Mouse (Mus musculus) forebrain, embryonic 13.5 days (tissue): ENCODE measurements around the gene Ostn. TPM values are rescaled to one million over a fixed set of nuclear protein-coding genes. Genes with fewer than 3 reads are reported as not detected.
"Not testable (repeated sequence)": the region's sequence is repeated elsewhere in the genome, so short reads cannot be mapped to it uniquely, and the experiment has no call there.

Experiments
- ATAC-seq: fragments of 200-750 bp; cut with Nextera tagmentation; 2 replicates; pipeline ENCODE4 v1.8.0; 2017
- H3K27ac ChIP-seq: fragments of 300-500 bp; sonication (generic); 2 replicates; pipeline ENCODE4 v1.5.1; 2015; ENCODE audit warnings: inconsistent platforms, mild to moderate bottlenecking, moderate library complexity
- H3K27me3 ChIP-seq: fragments of 300-500 bp; sonication (generic); 2 replicates; pipeline ENCODE4 v1.6.1; 2015; ENCODE audit warnings: mild to moderate bottlenecking, inconsistent platforms
- H3K36me3 ChIP-seq: fragments of 300-500 bp; sonication (generic); 2 replicates; pipeline ENCODE4 v1.6.1; 2015; ENCODE audit warnings: mild to moderate bottlenecking, inconsistent platforms; ENCODE audit not compliant: poor library complexity, severe bottlenecking
- H3K4me1 ChIP-seq: fragments of 300-500 bp; sonication (generic); 2 replicates; pipeline ENCODE4 v1.6.1; 2015; ENCODE audit warnings: inconsistent platforms
- H3K4me2 ChIP-seq: fragments of 300-500 bp; sonication (generic); 2 replicates; pipeline ENCODE4 v1.6.1; 2015; ENCODE audit warnings: inconsistent platforms, mild to moderate bottlenecking, moderate library complexity
- H3K4me3 ChIP-seq: fragments of 300-500 bp; sonication (generic); 2 replicates; pipeline ENCODE4 v1.5.1; 2015; ENCODE audit warnings: mild to moderate bottlenecking, inconsistent platforms
- H3K9ac ChIP-seq: fragments of 300-500 bp; sonication (generic); 2 replicates; pipeline ENCODE4 v1.6.1; 2015; ENCODE audit warnings: mild to moderate bottlenecking, inconsistent platforms
- H3K9me3 ChIP-seq: fragments of 300-500 bp; sonication (generic); replicated peaks from 2 replicates; pipeline ENCODE4 v1.6.1; 2016; ENCODE audit warnings: inconsistent platforms
- WGBS: fragments of 180-500 bp; shearing (Covaris S2); methylation state at CpG from one replicate; pipeline ENCODE4 v1.1.7; 2015; 5-methylcytosine and 5-hydroxymethylcytosine counted together
- polyA plus RNA-seq: library from polyadenylated mRNA; unstranded; fragments of >200 nt; fragmentation: Nextera tagmentation; extraction: Ambion mirVana; gene quantifications from 2 replicates; pipeline ENCODE4 v1.2.1, GENCODE M21; 2015

The Ostn gene
- polyA plus RNA-seq, result not detected in 2 replicates

DNA sequence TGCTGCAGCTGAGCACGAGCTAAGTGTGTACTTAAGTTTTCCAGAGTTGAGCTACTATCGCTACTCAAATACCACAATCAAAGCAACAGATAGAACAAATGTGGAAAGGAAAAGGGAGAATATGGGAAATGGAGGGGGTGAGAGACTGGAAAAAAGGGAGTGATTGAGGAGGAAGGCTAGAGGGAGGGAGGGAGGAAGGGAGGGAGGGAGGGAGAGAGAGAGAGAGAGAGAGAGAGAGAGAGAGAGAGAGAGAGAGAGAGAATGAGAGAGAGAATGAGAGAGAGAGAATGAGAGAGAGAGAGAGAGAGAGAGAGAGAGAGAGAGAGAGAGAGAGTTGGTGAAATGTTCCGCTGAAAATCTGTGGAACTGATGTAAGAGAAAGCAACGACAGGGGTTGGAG, at the start of gene Ostn:
TSS of gene Ostn (plus strand) at position 301 of the 400 bp plus-strand sequence.
- H3K9me3 ChIP-seq, H3K4me3 ChIP-seq, H3K27ac ChIP-seq, H3K4me2 ChIP-seq, H3K27me3 ChIP-seq, H3K36me3 ChIP-seq, ATAC-seq, H3K4me1 ChIP-seq, H3K9ac ChIP-seq: not testable (repeated sequence)
- WGBS, result 78% methylated on average over 4 of the region's 4 CpGs

- no peaks in the 10 kb centered on the region for H3K4me1 ChIP-seq
- ATAC-seq, result no peak
- WGBS, result 91% methylated on average over 4 of the region's 4 CpGs
Observed at GRCm38 (mm10) chr16:27268748-27269147, 38.5 kb upstream of the Ostn start.

GRCm38 (mm10) chr16:27287410-27287809, 19.9 kb upstream of the Ostn start:
- Histone ChIP-seq H3K36me3 (no peaks in the 10 kb centered on the region), H3K4me2 (no peak overlapping the region), H3K9me3 (no peaks in the 10 kb centered on the region), H3K4me1 (no peaks in the 10 kb centered on the region), H3K27ac (no peak overlapping the region), H3K27me3 (no peaks in the 10 kb centered on the region), H3K9ac (no peak overlapping the region), H3K4me3 (no peak overlapping the region)
- WGBS, result 88% methylated on average over 3 of the region's 3 CpGs
- no peak for ATAC-seq

More at GRCm38 (mm10) chr16:27268748-27269147, 38.5 kb upstream of the Ostn start:
- Histone ChIP-seq H3K9ac (no peak overlapping the region), H3K27ac (no peak overlapping the region), H3K36me3 (no peaks in the 10 kb centered on the region), H3K9me3 (no peaks in the 10 kb centered on the region), H3K4me2 (no peak overlapping the region), H3K27me3 (no peaks in the 10 kb centered on the region), H3K4me3 (no peak overlapping the region)

GRCm38 (mm10) chr16:27296508-27296907, 10.8 kb upstream of the Ostn start:
- H3K27ac ChIP-seq, result no peak overlapping the region
- 89% methylated on average over 3 of the region's 3 CpGs for WGBS
- no peak overlapping the region for H3K4me3 ChIP-seq
- H3K9ac ChIP-seq, result no peak overlapping the region
- no peaks in the 10 kb centered on the region for H3K36me3 ChIP-seq
- H3K9me3 ChIP-seq, result no peaks in the 10 kb centered on the region
- no peak overlapping the region for H3K4me2 ChIP-seq
- ATAC-seq, result no peak
- no peaks in the 10 kb centered on the region for H3K4me1 ChIP-seq
- H3K27me3 ChIP-seq, result no peaks in the 10 kb centered on the region

GRCm38 (mm10) chr16:27296929-27297328, 10.4 kb upstream of the Ostn start:
- Histone ChIP-seq H3K9me3 (no peaks in the 10 kb centered on the region), H3K9ac (no peak overlapping the region), H3K4me1 (no peaks in the 10 kb centered on the region), H3K27me3 (no peaks in the 10 kb centered on the region), H3K36me3 (no peaks in the 10 kb centered on the region), H3K27ac (no peak overlapping the region), H3K4me3 (no peak overlapping the region), H3K4me2 (no peak overlapping the region)
- no peak for ATAC-seq
- 75% methylated on average over 2 of the region's 2 CpGs for WGBS

GRCm38 (mm10) chr16:27319099-27319498, 11.8 kb downstream of the Ostn start:
- no peaks in the 10 kb centered on the region for H3K36me3 ChIP-seq
- no peaks in the 10 kb centered on the region for H3K4me1 ChIP-seq
- WGBS, result 92% methylated on average over 1 of the region's 1 CpGs
- H3K4me2 ChIP-seq, result no peak overlapping the region
- no peaks in the 10 kb centered on the region for H3K27me3 ChIP-seq
- no peaks in the 10 kb centered on the region for H3K9me3 ChIP-seq
- no peak for ATAC-seq
- no peak overlapping the region for H3K9ac ChIP-seq
- H3K4me3 ChIP-seq, result no peak overlapping the region
- no peak overlapping the region for H3K27ac ChIP-seq

GRCm38 (mm10) chr16:27322047-27322446, 14.8 kb downstream of the Ostn start:
- Histone ChIP-seq H3K9me3 (no peaks in the 10 kb centered on the region), H3K9ac (no peak overlapping the region), H3K36me3 (no peaks in the 10 kb centered on the region), H3K4me1 (no peaks in the 10 kb centered on the region), H3K27ac (no peak overlapping the region), H3K4me2 (no peak overlapping the region), H3K4me3 (no peak overlapping the region), H3K27me3 (no peaks in the 10 kb centered on the region)
- ATAC-seq, result no peak

DNA sequence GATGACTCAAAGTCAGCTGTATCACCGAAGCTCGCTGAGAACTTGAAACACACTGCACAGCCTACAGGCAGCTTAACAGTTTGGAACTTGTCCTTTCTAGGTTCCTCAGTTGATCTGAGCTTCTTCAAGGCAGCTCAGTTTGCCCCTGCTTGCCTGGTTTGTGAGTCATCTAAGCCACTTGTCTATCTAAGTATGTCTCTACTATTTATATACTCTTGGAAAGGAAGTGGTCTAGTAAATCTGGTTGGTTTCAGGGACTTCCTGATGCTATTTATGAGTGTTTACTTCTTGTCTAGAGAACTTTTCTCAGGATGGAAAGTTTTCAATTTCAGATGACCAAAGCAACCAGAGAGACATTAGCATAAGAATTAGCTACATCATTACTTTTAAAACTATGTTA, 19.2 kb downstream of the Ostn start:
- ATAC-seq, result no peak

GRCm38 (mm10) chr16:27347521-27347920, 40.2 kb downstream of the Ostn start:
- H3K27ac ChIP-seq, result no peak overlapping the region
- no peak overlapping the region for H3K4me2 ChIP-seq
- no peaks in the 10 kb centered on the region for H3K9me3 ChIP-seq
- no peaks in the 10 kb centered on the region for H3K27me3 ChIP-seq
- no peak for ATAC-seq
- 84% methylated on average over 3 of the region's 3 CpGs for whole genome bisulfite sequencing
- H3K4me3 ChIP-seq, result no peak overlapping the region
- no peaks in the 10 kb centered on the region for H3K4me1 ChIP-seq
- H3K36me3 ChIP-seq, result no peaks in the 10 kb centered on the region
- H3K9ac ChIP-seq, result no peak overlapping the region

More for the DNA sequence above, 19.2 kb downstream of the Ostn start:
- H3K27ac ChIP-seq, result no peak overlapping the region
- H3K4me1 ChIP-seq, result no peaks in the 10 kb centered on the region
- no peaks in the 10 kb centered on the region for H3K27me3 ChIP-seq
- WGBS, result 91% methylated on average over 2 of the region's 2 CpGs
- H3K4me3 ChIP-seq, result no peak overlapping the region
- no peaks in the 10 kb centered on the region for H3K36me3 ChIP-seq
- H3K4me2 ChIP-seq, result no peak overlapping the region
- H3K9ac ChIP-seq, result no peak overlapping the region
- no peaks in the 10 kb centered on the region for H3K9me3 ChIP-seq

- H3K4me2 ChIP-seq, result no peak overlapping the region
- no peak overlapping the region for H3K9ac ChIP-seq
- 77% methylated on average over 1 of the region's 1 CpGs for WGBS
- ATAC-seq, result no peak
- H3K4me3 ChIP-seq, result no peak overlapping the region
- no peaks in the 10 kb centered on the region for H3K36me3 ChIP-seq
- H3K27ac ChIP-seq, result no peak overlapping the region
- no peaks in the 10 kb centered on the region for H3K27me3 ChIP-seq
- no peaks in the 10 kb centered on the region for H3K4me1 ChIP-seq
- H3K9me3 ChIP-seq, result no peaks in the 10 kb centered on the region
Observed at GRCm38 (mm10) chr16:27348359-27348758, 41.1 kb downstream of the Ostn start.

DNA sequence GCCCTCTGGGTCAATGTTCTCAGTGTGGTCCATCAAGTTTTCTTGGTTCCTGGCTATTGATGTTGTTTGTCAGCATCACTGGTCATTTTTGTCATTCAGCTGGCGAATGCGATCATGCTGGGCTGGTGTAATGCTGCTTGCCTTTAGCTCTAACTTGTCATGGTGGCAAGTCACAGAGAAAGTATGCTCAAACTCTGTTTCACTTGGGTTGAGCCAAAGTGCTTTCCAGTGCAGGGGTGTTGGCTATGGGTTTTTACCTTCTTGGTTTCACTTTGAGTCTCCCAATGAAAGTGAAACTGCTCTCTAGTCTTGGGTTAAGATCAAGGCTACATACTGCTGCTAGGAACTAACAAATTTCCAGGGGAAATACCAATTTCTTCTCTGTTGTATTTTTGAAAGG, 41.9 kb downstream of the Ostn start:
- no peak for ATAC-seq
- H3K4me1 ChIP-seq, result no peaks in the 10 kb centered on the region
- no peaks in the 10 kb centered on the region for H3K36me3 ChIP-seq
- no peak overlapping the region for H3K4me2 ChIP-seq
- WGBS, result 98% methylated on average over 2 of the region's 2 CpGs
- H3K4me3 ChIP-seq, result no peak overlapping the region
- no peaks in the 10 kb centered on the region for H3K9me3 ChIP-seq
- no peak overlapping the region for H3K27ac ChIP-seq
- H3K9ac ChIP-seq, result no peak overlapping the region
- H3K27me3 ChIP-seq, result no peaks in the 10 kb centered on the region

DNA sequence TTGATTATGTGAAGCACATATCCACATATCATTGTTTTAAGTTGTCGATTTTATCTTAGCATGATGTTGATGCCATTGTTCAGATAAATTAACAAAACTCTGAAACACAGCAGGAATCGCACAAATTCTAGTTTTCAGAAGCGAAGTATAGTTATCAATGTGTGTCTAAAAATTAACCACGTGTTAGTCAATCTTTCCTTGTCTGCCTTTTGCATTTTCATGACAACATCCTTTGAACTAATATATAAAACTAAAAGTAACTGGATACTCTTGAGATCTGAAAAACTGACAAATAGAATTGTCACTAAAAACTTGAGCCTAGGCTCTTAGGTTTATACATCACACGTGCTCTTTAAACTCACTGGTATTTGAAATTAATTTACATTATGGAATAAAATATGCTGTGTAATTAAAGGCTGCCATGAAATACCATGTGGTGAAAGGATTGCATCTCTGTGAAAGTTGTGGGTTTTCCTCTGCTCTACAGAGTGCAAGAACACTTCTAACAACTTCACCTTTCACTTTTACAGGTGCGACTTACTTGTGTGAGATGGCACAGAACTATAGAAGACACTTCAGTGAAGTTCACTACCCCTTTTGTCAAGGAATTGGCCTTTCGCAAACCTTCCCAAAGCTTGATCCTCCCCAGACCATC, 42.7 kb downstream of the Ostn start:
- no peak overlapping the region for H3K27ac ChIP-seq
- H3K4me2 ChIP-seq, result no peak overlapping the region
- no peaks in the 10 kb centered on the region for H3K4me1 ChIP-seq
- WGBS, result 90% methylated on average over 7 of the region's 7 CpGs
- H3K36me3 ChIP-seq, result no peaks in the 10 kb centered on the region
- no peaks in the 10 kb centered on the region for H3K9me3 ChIP-seq
- H3K9ac ChIP-seq, result no peak overlapping the region
- no peak overlapping the region for H3K4me3 ChIP-seq
- no peaks in the 10 kb centered on the region for H3K27me3 ChIP-seq
- ATAC-seq, result no peak

DNA sequence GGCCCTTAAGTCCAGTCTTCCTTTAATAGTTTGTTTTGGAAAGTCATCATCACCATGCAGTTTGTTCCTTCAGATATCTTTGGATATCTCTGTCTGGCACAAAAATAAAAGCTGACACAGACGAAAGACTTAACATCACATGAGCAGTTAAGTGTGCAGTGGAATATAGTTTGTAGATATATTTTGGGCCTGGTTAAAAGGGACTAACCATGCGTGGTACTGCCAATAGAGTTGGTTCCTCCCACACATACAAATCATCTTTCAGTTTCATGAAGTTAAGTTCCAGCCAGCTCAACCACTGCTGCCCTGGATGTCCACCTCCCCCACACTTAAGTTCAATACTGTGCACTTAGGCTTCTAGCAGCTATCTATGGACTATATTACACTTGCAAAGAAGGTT, 47.2 kb downstream of the Ostn start:
- H3K4me3 ChIP-seq, result no peak overlapping the region
- WGBS, result 84% methylated on average over 2 of the region's 2 CpGs
- H3K4me2 ChIP-seq, result no peak overlapping the region
- H3K4me1 ChIP-seq, result no peaks in the 10 kb centered on the region
- H3K9ac ChIP-seq, result no peak overlapping the region
- ATAC-seq, result no peak
- no peaks in the 10 kb centered on the region for H3K9me3 ChIP-seq
- no peaks in the 10 kb centered on the region for H3K27me3 ChIP-seq
- no peaks in the 10 kb centered on the region for H3K36me3 ChIP-seq
- H3K27ac ChIP-seq, result no peak overlapping the region
